Mouse (Mus musculus): ENCODE results near the gene Cdh13. TPM values are rescaled to one million over a fixed set of nuclear protein-coding genes. Genes with fewer than 3 reads are reported as not detected.
"Not testable (repeated sequence)": the region's sequence is repeated elsewhere in the genome, so short reads cannot be mapped to it uniquely, and the experiment has no call there.

Cdh13 gene
- polyA plus RNA-seq, 1 experiment from 2014 or later: 4.2 TPM

- Histone ChIP-seq H3K27ac (peak within 1 kb of the TSS; percentile 49; the same call in 1 of the 2 replicates), H3K4me2 (peak within 1 kb of the TSS; percentile 68), H3K9ac (peak within 1 kb of the TSS; percentile 98), H3K4me1 (peaks cover 12% of the 10 kb centered on the region), H3K4me3 (replicated peaks) (peak within 1 kb of the TSS; percentile 100), H3K36me3 (peaks cover 36% of the 10 kb centered on the region), H3K9me3 (replicated peaks) (no peaks in the 10 kb centered on the region), H3K27me3 (no peaks in the 10 kb centered on the region)
- peak; percentile 99 for ATAC-seq (replicated peaks; ENCODE audit: low FRiP score)
- WGBS: 2% methylated on average over 52 of the region's 52 CpGs
Observed at GRCm38 (mm10) chr8:119344190-119344856, 1060.8 kb downstream of the Cdh13 start, which contains the start of gene Hsbp1. Gene Hsbp1 (plus strand): TSS chr8:119344488.

DNA sequence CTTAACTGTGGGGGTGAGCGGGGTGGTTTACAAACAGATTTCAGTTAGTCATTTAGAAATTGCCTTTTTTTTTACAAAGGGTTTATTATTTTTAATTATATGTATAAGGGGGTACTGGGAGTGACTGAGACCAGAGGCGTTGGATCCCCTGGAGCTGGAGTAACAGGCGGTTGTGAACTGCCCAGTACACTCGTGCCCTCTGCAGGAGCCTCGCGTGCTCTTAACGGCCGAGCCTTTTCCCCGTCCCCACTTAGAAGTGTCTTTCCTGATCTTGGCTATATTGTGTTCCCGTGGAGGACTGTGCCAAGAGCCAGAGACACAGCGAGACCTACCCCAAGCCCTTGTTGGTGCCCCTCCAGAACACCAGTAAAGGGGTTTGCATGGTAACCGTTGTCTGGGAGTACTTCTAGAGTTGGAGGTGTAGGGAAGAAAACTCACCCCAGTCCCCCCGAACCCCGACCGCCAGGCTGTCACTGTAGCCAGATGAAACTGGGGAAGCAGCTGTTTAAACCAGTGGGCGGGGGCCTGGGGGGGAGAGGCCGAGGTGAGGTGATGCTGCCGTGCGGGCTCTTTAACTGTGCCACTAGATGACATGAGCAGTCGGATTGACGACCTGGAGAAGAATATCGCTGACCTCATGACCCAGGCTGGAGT is 1061.6 kb downstream of the Cdh13 start:
- no peak for ATAC-seq (replicated peaks; ENCODE audit: low FRiP score)
- Histone ChIP-seq H3K4me1 (peaks cover 12% of the 10 kb centered on the region), H3K36me3 (peaks cover 42% of the 10 kb centered on the region), H3K4me2 (peak overlapping the region; percentile 68), H3K9me3 (replicated peaks) (no peaks in the 10 kb centered on the region), H3K27me3 (no peaks in the 10 kb centered on the region), H3K9ac (peak overlapping the region; percentile 98), H3K27ac (peak overlapping the region; percentile 49; the same call in 1 of the 2 replicates), H3K4me3 (replicated peaks) (peak overlapping the region; percentile 100)
- WGBS: 55% methylated on average over 22 of the region's 22 CpGs

GRCm38 (mm10) chr8:119345683-119346075 is 1062.1 kb downstream of the Cdh13 start:
- 81% methylated on average over 15 of the region's 15 CpGs for WGBS
- Histone ChIP-seq H3K4me2 (peak overlapping the region; percentile 68), H3K27me3 (no peaks in the 10 kb centered on the region)

GRCm38 (mm10) chr8:119351647-119352046 is 1068.1 kb downstream of the Cdh13 start:
- Histone ChIP-seq H3K4me2 (no peak overlapping the region), H3K4me3 (replicated peaks) (no peak overlapping the region), H3K27me3 (no peaks in the 10 kb centered on the region), H3K9me3 (replicated peaks) (no peaks in the 10 kb centered on the region), H3K9ac (no peak overlapping the region), H3K36me3 (peaks cover 47% of the 10 kb centered on the region), H3K27ac (no peak overlapping the region), H3K4me1 (no peaks in the 10 kb centered on the region)
- 93% methylated on average over 19 of the region's 19 CpGs for WGBS
- ATAC-seq (replicated peaks; ENCODE audit: low FRiP score): no peak

More at GRCm38 (mm10) chr8:119345683-119346075, 1062.1 kb downstream of the Cdh13 start:
- Histone ChIP-seq H3K9me3 (replicated peaks) (no peaks in the 10 kb centered on the region), H3K27ac (no peak overlapping the region), H3K4me3 (replicated peaks) (0 out of 2 replicates have a peak overlapping the region, but pooled peaks have one; percentile 100), H3K36me3 (peaks cover 47% of the 10 kb centered on the region), H3K4me1 (peaks cover 12% of the 10 kb centered on the region), H3K9ac (no peak overlapping the region)
- no peak for ATAC-seq (replicated peaks; ENCODE audit: low FRiP score)

GRCm38 (mm10) chr8:119352977-119353658 is 1069.6 kb downstream of the Cdh13 start:
- H3K4me3 ChIP-seq (replicated peaks): no peak overlapping the region
- no peak overlapping the region for H3K27ac ChIP-seq
- no peak overlapping the region for H3K4me2 ChIP-seq
- 0 out of 2 replicates have a peak, but pooled peaks have one; percentile 27 for ATAC-seq (replicated peaks; ENCODE audit: low FRiP score)
- H3K27me3 ChIP-seq: no peaks in the 10 kb centered on the region
- no peaks in the 10 kb centered on the region for H3K4me1 ChIP-seq
- WGBS: 84% methylated on average over 10 of the region's 10 CpGs
- H3K9ac ChIP-seq: no peak overlapping the region
- H3K36me3 ChIP-seq: peaks cover 32% of the 10 kb centered on the region
- H3K9me3 ChIP-seq (replicated peaks): no peaks in the 10 kb centered on the region

GRCm38 (mm10) chr8:119353659-119354023 is 1070.1 kb downstream of the Cdh13 start:
- no peaks in the 10 kb centered on the region for H3K27me3 ChIP-seq
- H3K4me3 ChIP-seq (replicated peaks): no peak overlapping the region
- no peak for ATAC-seq (replicated peaks; ENCODE audit: low FRiP score)
- no peak overlapping the region for H3K4me2 ChIP-seq
- H3K27ac ChIP-seq: no peak overlapping the region
- no peaks in the 10 kb centered on the region for H3K4me1 ChIP-seq
- H3K36me3 ChIP-seq: peaks cover 27% of the 10 kb centered on the region
- no peaks in the 10 kb centered on the region for H3K9me3 ChIP-seq (replicated peaks)
- H3K9ac ChIP-seq: no peak overlapping the region
- 84% methylated on average over 6 of the region's 6 CpGs for WGBS

GRCm38 (mm10) chr8:119356631-119357030 is 1073.1 kb downstream of the Cdh13 start:
- 68% methylated on average over 5 of the region's 5 CpGs for WGBS
- not testable (repeated sequence) for H3K4me1 ChIP-seq; ATAC-seq (replicated peaks; ENCODE audit: low FRiP score); H3K27ac ChIP-seq; H3K4me3 ChIP-seq (replicated peaks); H3K36me3 ChIP-seq; H3K9me3 ChIP-seq (replicated peaks); H3K9ac ChIP-seq; H3K4me2 ChIP-seq; H3K27me3 ChIP-seq

GRCm38 (mm10) chr8:119358175-119358574 is 1074.6 kb downstream of the Cdh13 start:
- H3K36me3 ChIP-seq: no peaks in the 10 kb centered on the region
- H3K9ac ChIP-seq: no peak overlapping the region
- no peak overlapping the region for H3K4me2 ChIP-seq
- 77% methylated on average over 7 of the region's 7 CpGs for WGBS
- no peaks in the 10 kb centered on the region for H3K4me1 ChIP-seq
- no peak for ATAC-seq (replicated peaks; ENCODE audit: low FRiP score)
- H3K27ac ChIP-seq: no peak overlapping the region
- H3K4me3 ChIP-seq (replicated peaks): no peak overlapping the region
- no peaks in the 10 kb centered on the region for H3K9me3 ChIP-seq (replicated peaks)
- no peaks in the 10 kb centered on the region for H3K27me3 ChIP-seq

DNA sequence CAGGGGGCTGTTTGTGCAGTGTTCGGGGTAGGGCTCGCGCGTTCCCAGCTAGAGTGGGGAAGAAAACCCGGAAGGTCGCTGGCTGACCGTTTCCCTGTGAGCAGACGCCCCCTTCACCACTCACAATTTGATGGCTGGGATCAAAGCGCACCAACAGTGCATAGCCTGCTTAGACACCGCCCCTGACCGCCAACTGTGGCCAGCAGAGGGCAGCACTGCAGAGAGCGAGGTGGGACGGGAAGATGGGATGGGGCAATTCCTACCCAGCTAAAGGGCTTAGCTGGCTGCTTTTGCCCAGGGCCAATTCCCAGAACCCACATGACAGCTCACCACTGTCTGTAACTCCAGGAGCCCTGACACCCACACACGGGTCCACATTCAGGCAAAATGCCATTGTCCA is 1075.3 kb downstream of the Cdh13 start:
- Histone ChIP-seq H3K36me3 (no peaks in the 10 kb centered on the region), H3K4me2 (no peak overlapping the region), H3K4me1 (no peaks in the 10 kb centered on the region), H3K9ac (no peak overlapping the region), H3K27ac (no peak overlapping the region), H3K4me3 (replicated peaks) (no peak overlapping the region), H3K27me3 (no peaks in the 10 kb centered on the region), H3K9me3 (replicated peaks) (no peaks in the 10 kb centered on the region)
- WGBS: 38% methylated on average over 14 of the region's 14 CpGs
- no peak for ATAC-seq (replicated peaks; ENCODE audit: low FRiP score)

DNA sequence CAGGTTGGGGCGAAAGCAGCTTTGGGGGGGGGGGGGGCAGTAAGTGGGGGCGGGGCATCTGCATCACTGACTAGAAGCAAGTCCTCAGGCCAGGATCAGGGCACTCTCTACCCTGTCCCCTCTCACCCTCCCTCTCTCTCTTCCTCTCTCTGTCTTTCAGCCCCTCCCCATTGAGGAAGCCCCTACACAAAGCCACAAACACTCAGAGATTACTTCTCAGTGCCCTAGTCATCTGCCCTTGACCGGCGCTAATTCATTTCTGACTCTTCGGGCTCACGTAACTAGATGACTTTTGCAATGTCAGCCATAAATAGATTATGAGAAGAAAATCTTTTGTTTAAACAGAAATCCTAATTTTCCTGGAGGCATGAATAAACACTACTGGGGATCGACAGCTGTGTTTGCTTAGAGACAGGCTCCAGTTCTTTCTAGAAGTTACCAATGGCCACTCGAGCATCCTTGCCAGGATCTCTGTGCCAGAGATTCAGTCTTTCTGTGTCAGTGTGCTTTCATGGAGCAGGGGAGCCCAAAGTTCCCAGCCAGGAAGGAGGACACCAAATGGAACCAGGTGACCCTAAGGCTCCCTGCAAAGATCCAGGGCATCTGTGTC is 1077.3 kb downstream of the Cdh13 start:
- WGBS: 65% methylated on average over 8 of the region's 8 CpGs
- Histone ChIP-seq H3K4me3 (replicated peaks) (no peak overlapping the region), H3K36me3 (no peaks in the 10 kb centered on the region), H3K27ac (no peak overlapping the region), H3K9ac (no peak overlapping the region), H3K27me3 (no peaks in the 10 kb centered on the region), H3K4me1 (0 out of 2 replicates have a peak, but pooled peaks cover 2% of the 10 kb centered on the region), H3K9me3 (replicated peaks) (no peaks in the 10 kb centered on the region), H3K4me2 (no peak overlapping the region)
- no peak for ATAC-seq (replicated peaks; ENCODE audit: low FRiP score)
